Mouse (Mus musculus) embryonic facial prominence, embryonic 14.5 days (tissue): ENCODE data around the gene Smim23. TPM values are rescaled to one million over a fixed set of nuclear protein-coding genes. Genes with fewer than 3 reads are reported as not detected.

Experiments
- ATAC-seq: fragments of 200-750 bp; cut with Nextera tagmentation; 2 replicates; pipeline ENCODE4 v1.8.0; 2017; ENCODE audit warnings: low read depth, moderate number of reproducible peaks, moderate TSS enrichment
- DNase-seq: peaks from one replicate; pipeline ENCODE4 v3.0.0-alpha.2; 2015; ENCODE audit warnings: low spot score
- H3K27ac ChIP-seq: fragments of 300-500 bp; sonication (generic); replicated peaks from 2 replicates; pipeline ENCODE4 v1.5.1; 2014; ENCODE audit warnings: low read depth, mild to moderate bottlenecking, low read length, moderate library complexity
- H3K27me3 ChIP-seq: fragments of 300-500 bp; sonication (generic); replicated peaks from 2 replicates; pipeline ENCODE4 v1.6.1; 2014; ENCODE audit warnings: low read length; ENCODE audit not compliant: control insufficient read depth, insufficient read depth
- H3K36me3 ChIP-seq: fragments of 300-500 bp; sonication (generic); 2 replicates; pipeline ENCODE4 v1.6.1; 2014; ENCODE audit warnings: low read length, mixed read lengths; ENCODE audit not compliant: control insufficient read depth, insufficient read depth
- H3K4me1 ChIP-seq: fragments of 300-500 bp; sonication (generic); 2 replicates; pipeline ENCODE4 v1.6.1; 2014; ENCODE audit warnings: antibody characterized with exemption, low read length; ENCODE audit not compliant: control insufficient read depth, insufficient read depth
- H3K4me2 ChIP-seq: fragments of 300-500 bp; sonication (generic); 2 replicates; pipeline ENCODE4 v1.6.1; 2014; ENCODE audit warnings: low read depth, mild to moderate bottlenecking, low read length, moderate library complexity, mixed read lengths
- H3K4me3 ChIP-seq: fragments of 300-500 bp; sonication (generic); 2 replicates; pipeline ENCODE4 v1.5.1; 2014; ENCODE audit warnings: low read depth, mild to moderate bottlenecking, low read length
- H3K9ac ChIP-seq: fragments of 300-500 bp; sonication (generic); 2 replicates; pipeline ENCODE4 v1.6.1; 2014; ENCODE audit warnings: low read depth, mild to moderate bottlenecking, low read length, moderate library complexity, mixed read lengths
- H3K9me3 ChIP-seq: fragments of 300-500 bp; sonication (generic); 2 replicates; pipeline ENCODE4 v1.6.1; 2016; ENCODE audit warnings: low read length; ENCODE audit not compliant: control insufficient read depth
- WGBS: fragments of 180-500 bp; shearing (Covaris S2); extraction: QIAGEN DNeasy Blood & Tissue Kit; methylation state at CpG from one replicate; pipeline ENCODE4 v1.1.7; 2014; 5-methylcytosine and 5-hydroxymethylcytosine counted together
- polyA plus RNA-seq: library from polyadenylated mRNA; unstranded; fragments of >200 nt; fragmentation: Nextera tagmentation; extraction: Ambion mirVana; gene quantifications from 2 replicates; pipeline ENCODE4 v1.2.1, GENCODE M21; 2014

The Smim23 gene
- polyA plus RNA-seq, 1 experiment from 2014 or later = not detected

GRCm38 (mm10) chr11:32834367-32834918 lies 10.0 kb upstream of the Smim23 start:
- Histone ChIP-seq H3K4me1 (0 out of 2 replicates have a peak, but pooled peaks cover 3% of the 10 kb centered on the region), H3K4me2 (no peak overlapping the region), H3K9ac (no peak overlapping the region), H3K27me3 (no peaks in the 10 kb centered on the region), H3K36me3 (no peaks in the 10 kb centered on the region), H3K4me3 (no peak overlapping the region), H3K27ac (no peak overlapping the region), H3K9me3 (no peaks in the 10 kb centered on the region)
- ATAC-seq (no peak), DNase-seq (no peak)
- WGBS = 35% methylated on average over 13 of the region's 13 CpGs

GRCm38 (mm10) chr11:32817566-32817965 lies 6.8 kb downstream of the Smim23 start:
- Histone ChIP-seq H3K4me2 (no peak overlapping the region), H3K27me3 (no peaks in the 10 kb centered on the region; the same call in 1 of the 2 replicates), H3K27ac (no peak overlapping the region), H3K4me3 (no peak overlapping the region), H3K9me3 (no peaks in the 10 kb centered on the region), H3K4me1 (no peaks in the 10 kb centered on the region), H3K36me3 (no peaks in the 10 kb centered on the region), H3K9ac (no peak overlapping the region; the same call in 1 of the 2 replicates)
- 93% methylated on average over 12 of the region's 12 CpGs for WGBS
- DNase-seq = no peak
- no peak for ATAC-seq

GRCm38 (mm10) chr11:32814286-32814685 lies 10.1 kb downstream of the Smim23 start:
- 82% methylated on average over 8 of the region's 8 CpGs for WGBS
- Histone ChIP-seq H3K4me2 (no peak overlapping the region), H3K27me3 (no peaks in the 10 kb centered on the region), H3K4me3 (no peak overlapping the region), H3K27ac (no peak overlapping the region), H3K9ac (no peak overlapping the region), H3K9me3 (no peaks in the 10 kb centered on the region), H3K4me1 (no peaks in the 10 kb centered on the region), H3K36me3 (no peaks in the 10 kb centered on the region)
- ATAC-seq (no peak), DNase-seq (no peak)

- Histone ChIP-seq H3K27me3 (peaks cover 3% of the 10 kb centered on the region; the same call in 1 of the 2 replicates), H3K9me3 (no peaks in the 10 kb centered on the region), H3K36me3 (no peaks in the 10 kb centered on the region), H3K4me2 (no peak overlapping the region), H3K27ac (no peak overlapping the region), H3K4me1 (no peaks in the 10 kb centered on the region), H3K9ac (no peak overlapping the region), H3K4me3 (no peak overlapping the region)
- no peak for DNase-seq
- ATAC-seq = no peak
- 87% methylated on average over 1 of the region's 1 CpGs for WGBS
Measured at GRCm38 (mm10) chr11:32809091-32809490, 15.3 kb downstream of the Smim23 start.

- Histone ChIP-seq H3K9ac (no peak overlapping the region), H3K36me3 (no peaks in the 10 kb centered on the region), H3K27ac (no peak overlapping the region), H3K4me3 (no peak overlapping the region), H3K27me3 (peaks cover 3% of the 10 kb centered on the region; the same call in 1 of the 2 replicates), H3K4me1 (0 out of 2 replicates have a peak, but pooled peaks cover 5% of the 10 kb centered on the region), H3K9me3 (no peaks in the 10 kb centered on the region), H3K4me2 (no peak overlapping the region)
- no peak for DNase-seq
- 0 out of 2 replicates have a peak, but pooled peaks have one; percentile 41 for ATAC-seq
- 21% methylated on average over 2 of the region's 2 CpGs for WGBS
Measured at GRCm38 (mm10) chr11:32805958-32806357, 18.4 kb downstream of the Smim23 start.

GRCm38 (mm10) chr11:32803658-32804057 lies 20.7 kb downstream of the Smim23 start:
- ATAC-seq = peak; percentile 34; the same call in 1 of the 2 replicates
- Histone ChIP-seq H3K9ac (no peak overlapping the region), H3K4me2 (no peak overlapping the region), H3K27ac (no peak overlapping the region), H3K4me3 (no peak overlapping the region), H3K4me1 (0 out of 2 replicates have a peak, but pooled peaks cover 5% of the 10 kb centered on the region), H3K36me3 (no peaks in the 10 kb centered on the region), H3K27me3 (no peaks in the 10 kb centered on the region; the same call in 1 of the 2 replicates), H3K9me3 (no peaks in the 10 kb centered on the region)
- WGBS = 36% methylated on average over 4 of the region's 4 CpGs
- peak; percentile 80 for DNase-seq

GRCm38 (mm10) chr11:32801715-32802114 lies 22.7 kb downstream of the Smim23 start:
- DNase-seq (no peak), ATAC-seq (no peak)
- 0 out of 2 replicates have a peak, but pooled peaks cover 5% of the 10 kb centered on the region for H3K4me1 ChIP-seq
- 58% methylated on average over 6 of the region's 6 CpGs for WGBS
- H3K9ac ChIP-seq = no peak overlapping the region
- no peak overlapping the region for H3K4me3 ChIP-seq
- no peaks in the 10 kb centered on the region for H3K9me3 ChIP-seq
- no peak overlapping the region for H3K4me2 ChIP-seq
- no peaks in the 10 kb centered on the region; the same call in 1 of the 2 replicates for H3K27me3 ChIP-seq
- no peak overlapping the region for H3K27ac ChIP-seq
- no peaks in the 10 kb centered on the region for H3K36me3 ChIP-seq

- H3K4me1 ChIP-seq = 0 out of 2 replicates have a peak, but pooled peaks cover 5% of the 10 kb centered on the region
- H3K27ac ChIP-seq = no peak overlapping the region
- ATAC-seq (peak; percentile 71), DNase-seq (peak; percentile 79)
- H3K4me3 ChIP-seq = no peak overlapping the region
- 15% methylated on average over 7 of the region's 7 CpGs for WGBS
- no peaks in the 10 kb centered on the region for H3K36me3 ChIP-seq
- no peaks in the 10 kb centered on the region for H3K9me3 ChIP-seq
- no peak overlapping the region for H3K4me2 ChIP-seq
- H3K27me3 ChIP-seq = no peaks in the 10 kb centered on the region; the same call in 1 of the 2 replicates
- H3K9ac ChIP-seq = no peak overlapping the region
Measured at GRCm38 (mm10) chr11:32800929-32801375, 23.5 kb downstream of the Smim23 start.

GRCm38 (mm10) chr11:32798445-32798844 lies 26.0 kb downstream of the Smim23 start:
- Histone ChIP-seq H3K9ac (no peak overlapping the region), H3K4me1 (0 out of 2 replicates have a peak, but pooled peaks cover 5% of the 10 kb centered on the region), H3K36me3 (no peaks in the 10 kb centered on the region), H3K4me3 (no peak overlapping the region), H3K27ac (no peak overlapping the region), H3K4me2 (no peak overlapping the region), H3K27me3 (no peaks in the 10 kb centered on the region), H3K9me3 (no peaks in the 10 kb centered on the region)
- ATAC-seq (peak; percentile 42; the same call in 1 of the 2 replicates), DNase-seq (no peak)
- WGBS = 24% methylated on average over 4 of the region's 4 CpGs
